Mouse (Mus musculus) heart, postnatal 0 days (tissue): ENCODE results near the gene Gm26897. TPM values are rescaled to one million over a fixed set of nuclear protein-coding genes. Genes with fewer than 3 reads are reported as not detected.

ENCODE experiments used
- ATAC-seq: fragments of 200-750 bp; cut with Nextera tagmentation; 2 replicates; pipeline ENCODE4 v1.8.0; 2017; ENCODE audit warnings: low read depth, moderate number of reproducible peaks, moderate library complexity; ENCODE audit not compliant: insufficient read depth
- DNase-seq: peaks from one replicate; pipeline ENCODE4 v3.0.0-alpha.2; 2016; ENCODE audit warnings: low spot score
- H3K27ac ChIP-seq: fragments of 300-500 bp; sonication (generic); 2 replicates; pipeline ENCODE4 v1.5.1; 2014; ENCODE audit warnings: low read depth, mild to moderate bottlenecking
- H3K27me3 ChIP-seq: fragments of 300-500 bp; sonication (generic); 2 replicates; pipeline ENCODE4 v1.6.1; 2014; ENCODE audit warnings: low read length, mixed read lengths; ENCODE audit not compliant: control insufficient read depth, insufficient read depth
- H3K36me3 ChIP-seq: fragments of 300-500 bp; sonication (generic); replicated peaks from 2 replicates; pipeline ENCODE4 v1.6.1; 2014; ENCODE audit warnings: low read length, mixed read lengths; ENCODE audit not compliant: control insufficient read depth, insufficient read depth
- H3K4me1 ChIP-seq: fragments of 300-500 bp; sonication (generic); 2 replicates; pipeline ENCODE4 v1.6.1; 2014; ENCODE audit warnings: antibody characterized with exemption; ENCODE audit not compliant: control insufficient read depth, insufficient read depth
- H3K4me2 ChIP-seq: fragments of 300-500 bp; sonication (generic); 2 replicates; pipeline ENCODE4 v1.6.1; 2014; ENCODE audit warnings: low read depth, mild to moderate bottlenecking, low read length, moderate library complexity
- H3K4me3 ChIP-seq: fragments of 300-500 bp; sonication (generic); 2 replicates; pipeline ENCODE4 v1.5.1; 2014; ENCODE audit warnings: low read depth, low read length
- H3K9ac ChIP-seq: fragments of 300-500 bp; sonication (generic); replicated peaks from 2 replicates; pipeline ENCODE4 v1.6.1; 2014; ENCODE audit warnings: low read depth, low read length, mixed read lengths
- H3K9me3 ChIP-seq: fragments of 300-500 bp; sonication (generic); replicated peaks from 2 replicates; pipeline ENCODE4 v1.6.1; 2016; ENCODE audit warnings: low read length; ENCODE audit not compliant: control insufficient read depth
- CTCF ChIP-seq: IDR thresholded peaks from 2 replicates; pipeline ENCODE4 v1.5.1; 2016; ENCODE audit warnings: antibody characterized with exemption, control low read depth, low read depth
- EP300 ChIP-seq: IDR thresholded peaks from 2 replicates; pipeline ENCODE4 v1.6.1; 2016; ENCODE audit warnings: antibody characterized with exemption, low read depth
- WGBS: fragments of 180-500 bp; shearing (Covaris S2); extraction: QIAGEN DNeasy Blood & Tissue Kit; methylation state at CpG from one replicate; pipeline ENCODE4 v1.1.7; 2014; 5-methylcytosine and 5-hydroxymethylcytosine counted together
- polyA plus RNA-seq: library from polyadenylated mRNA; unstranded; fragments of >200 nt; fragmentation: Nextera tagmentation; extraction: Ambion mirVana; gene quantifications from 2 replicates; pipeline ENCODE4 v1.2.1, GENCODE M21; 2015
- total RNA-seq: library from RNA; depleted of rRNA; stranded (reverse); fragments of >200 nt; gene quantifications from 2 replicates; pipeline ENCODE4 v1.2.3, GENCODE M21; 2014; ENCODE audit warnings: low replicate concordance

Gm26897 gene
- total and polyA plus RNA-seq, 2 experiments from 2014 or later = not detected

GRCm38 (mm10) chr5:111761574-111761973 is 27.9 kb downstream of the Gm26897 start:
- Histone ChIP-seq H3K4me2 (peak overlapping the region; percentile 66), H3K36me3 (no peaks in the 10 kb centered on the region), H3K4me3 (peak overlapping the region; percentile 30), H3K27ac (0 out of 2 replicates have a peak overlapping the region, but pooled peaks have one; percentile 60), H3K9ac (0 out of 2 replicates have a peak overlapping the region, but pooled peaks have one; percentile 28), H3K9me3 (no peaks in the 10 kb centered on the region), H3K4me1 (peaks cover 10% of the 10 kb centered on the region), H3K27me3 (no peaks in the 10 kb centered on the region)
- no peak for ATAC-seq
- WGBS = 0% methylated on average over 12 of the region's 12 CpGs
- DNase-seq = peak; percentile 45
- no peak for TF ChIP-seq CTCF
- no peak for TF ChIP-seq EP300

GRCm38 (mm10) chr5:111762085-111762484 is 28.4 kb downstream of the Gm26897 start:
- H3K9ac ChIP-seq = no peak overlapping the region
- 4% methylated on average over 17 of the region's 17 CpGs for WGBS
- peak overlapping the region; percentile 60 for H3K27ac ChIP-seq
- DNase-seq (peak; percentile 66), ATAC-seq (peak; percentile 60)
- H3K36me3 ChIP-seq = no peaks in the 10 kb centered on the region
- no peaks in the 10 kb centered on the region for H3K9me3 ChIP-seq
- peak overlapping the region; percentile 30 for H3K4me3 ChIP-seq
- TF ChIP-seq EP300 (0 out of 2 replicates have a peak, but pooled peaks have one; percentile 2), CTCF (peak; percentile 21; the same call in 1 of the 2 replicates)
- peaks cover 10% of the 10 kb centered on the region for H3K4me1 ChIP-seq
- H3K4me2 ChIP-seq = peak overlapping the region; percentile 66
- H3K27me3 ChIP-seq = no peaks in the 10 kb centered on the region

GRCm38 (mm10) chr5:111765671-111766290 is 32.1 kb downstream of the Gm26897 start:
- Histone ChIP-seq H3K36me3 (no peaks in the 10 kb centered on the region), H3K9me3 (no peaks in the 10 kb centered on the region), H3K27me3 (no peaks in the 10 kb centered on the region), H3K4me3 (no peak overlapping the region), H3K27ac (no peak overlapping the region), H3K4me2 (no peak overlapping the region), H3K9ac (no peak overlapping the region), H3K4me1 (peaks cover 10% of the 10 kb centered on the region)
- 73% methylated on average over 15 of the region's 15 CpGs for WGBS
- DNase-seq (no peak), ATAC-seq (no peak)
- TF ChIP-seq EP300 = no peak
- no peak for TF ChIP-seq CTCF

- Histone ChIP-seq H3K27ac (no peak overlapping the region), H3K4me3 (no peak overlapping the region), H3K9me3 (no peaks in the 10 kb centered on the region), H3K9ac (no peak overlapping the region), H3K27me3 (no peaks in the 10 kb centered on the region), H3K4me2 (no peak overlapping the region), H3K4me1 (peaks cover 3% of the 10 kb centered on the region; the same call in 1 of the 2 replicates), H3K36me3 (no peaks in the 10 kb centered on the region)
- no peak for TF ChIP-seq CTCF
- WGBS = 87% methylated on average over 4 of the region's 4 CpGs
- DNase-seq (no peak), ATAC-seq (no peak)
Measured at GRCm38 (mm10) chr5:111766696-111767095, 33.0 kb downstream of the Gm26897 start.

- peak; percentile 65 for ATAC-seq
- no peaks in the 10 kb centered on the region for H3K27me3 ChIP-seq
- H3K4me3 ChIP-seq = no peak overlapping the region
- WGBS = 17% methylated on average over 15 of the region's 15 CpGs
- H3K27ac ChIP-seq = 0 out of 2 replicates have a peak overlapping the region, but pooled peaks have one; percentile 34
- H3K9me3 ChIP-seq = no peaks in the 10 kb centered on the region
- H3K4me1 ChIP-seq = peaks cover 16% of the 10 kb centered on the region
- H3K4me2 ChIP-seq = peak overlapping the region; percentile 29; the same call in 1 of the 2 replicates
- no peak for TF ChIP-seq EP300
- TF ChIP-seq CTCF = no peak
- H3K36me3 ChIP-seq = no peaks in the 10 kb centered on the region
- H3K9ac ChIP-seq = no peak overlapping the region
- DNase-seq = peak; percentile 59
Measured at GRCm38 (mm10) chr5:111770266-111770665, 36.5 kb downstream of the Gm26897 start.
